Mouse (Mus musculus) cerebellum, adult 18-20 months (tissue): Measurements from ENCODE around the gene Nup153.

Source experiments
- DNase-seq, 2 experiments: peaks; one replicate each; pipeline ENCODE4 v3.0.0; 2021

Nup153 gene

GRCm38 (mm10) chr13:46727837-46728268 is at the start of gene Nup153:
Gene Nup153, minus strand, starts transcription at chr13:46727940.
- peak; percentile 98 to 100 for DNase-seq

- DNase-seq, result no peak
Measured at GRCm38 (mm10) chr13:46777461-46777860, 49.7 kb upstream of the Nup153 start.

- DNase-seq, result no peak
Measured at GRCm38 (mm10) chr13:46776636-46777305, 49.0 kb upstream of the Nup153 start.

- DNase-seq, result no peak
Measured at GRCm38 (mm10) chr13:46774998-46775397, 47.3 kb upstream of the Nup153 start.

- no peak for DNase-seq
Measured at GRCm38 (mm10) chr13:46772581-46772980, 44.8 kb upstream of the Nup153 start.

GRCm38 (mm10) chr13:46765361-46765760 is 37.6 kb upstream of the Nup153 start:
- no peak for DNase-seq

GRCm38 (mm10) chr13:46763210-46763609 is 35.5 kb upstream of the Nup153 start:
- no peak for DNase-seq

- DNase-seq, result no peak
Measured at GRCm38 (mm10) chr13:46760921-46761320, 33.2 kb upstream of the Nup153 start.

- DNase-seq, result no peak
Measured at GRCm38 (mm10) chr13:46759281-46759809, 31.6 kb upstream of the Nup153 start.

GRCm38 (mm10) chr13:46758627-46759026 is 30.9 kb upstream of the Nup153 start:
- DNase-seq, result no peak

- DNase-seq, result no peak
Measured at GRCm38 (mm10) chr13:46757946-46758345, 30.2 kb upstream of the Nup153 start.

- no peak for DNase-seq
Measured at GRCm38 (mm10) chr13:46753294-46753693, 25.6 kb upstream of the Nup153 start.

GRCm38 (mm10) chr13:46752566-46753229 is 25.0 kb upstream of the Nup153 start:
- no peak for DNase-seq

- no peak for DNase-seq
Measured at GRCm38 (mm10) chr13:46748138-46748873, 20.6 kb upstream of the Nup153 start.

- DNase-seq, result no peak
Measured at GRCm38 (mm10) chr13:46743821-46744220, 16.1 kb upstream of the Nup153 start.

GRCm38 (mm10) chr13:46742367-46742766 is 14.6 kb upstream of the Nup153 start:
- no peak for DNase-seq

- no peak for DNase-seq
Measured at GRCm38 (mm10) chr13:46739426-46739825, 11.7 kb upstream of the Nup153 start.

GRCm38 (mm10) chr13:46737482-46737881 is 9.7 kb upstream of the Nup153 start:
- DNase-seq, result no peak

GRCm38 (mm10) chr13:46736479-46736865 is 8.7 kb upstream of the Nup153 start:
- no peak for DNase-seq

GRCm38 (mm10) chr13:46735808-46736478 is 8.2 kb upstream of the Nup153 start:
- DNase-seq, result peak; percentile 26 to 34

- no peak for DNase-seq
Measured at GRCm38 (mm10) chr13:46735219-46735807, 7.6 kb upstream of the Nup153 start.

- no peak for DNase-seq
Measured at GRCm38 (mm10) chr13:46729998-46730397, 2.3 kb upstream of the Nup153 start.

- no peak for DNase-seq
Measured at GRCm38 (mm10) chr13:46728411-46728810, 671 bp upstream of the Nup153 start.
